Mouse (Mus musculus): ENCODE data around the gene Cldn19.

Gene Cldn19

GRCm38 (mm10) chr4:119255351-119255750, at the start of gene Cldn19:
Cldn19 (plus strand) TSS chr4:119255414.
- no peak for DNase-seq

GRCm38 (mm10) chr4:119216667-119217066, 38.5 kb upstream of the Cldn19 start:
- no peak for DNase-seq

- DNase-seq, result no peak
Observed at GRCm38 (mm10) chr4:119218169-119218568, 37.0 kb upstream of the Cldn19 start, which contains the start of gene Tmem269. Tmem269 (minus strand) TSS chr4:119218217.

- no peak for DNase-seq
Observed at GRCm38 (mm10) chr4:119223696-119224095, 31.5 kb upstream of the Cldn19 start.

GRCm38 (mm10) chr4:119224534-119224933, 30.7 kb upstream of the Cldn19 start:
- no peak for DNase-seq

- no peak for DNase-seq
Observed at GRCm38 (mm10) chr4:119225719-119226118, 29.5 kb upstream of the Cldn19 start.

GRCm38 (mm10) chr4:119226751-119227150, 28.5 kb upstream of the Cldn19 start:
- DNase-seq, result no peak

- DNase-seq, result peak; percentile 100
Observed at GRCm38 (mm10) chr4:119232410-119233255, 22.6 kb upstream of the Cldn19 start, which contains the start of the genes AU022252 and P3h1. AU022252 (minus strand) TSS chr4:119232712. P3h1 (plus strand) TSS chr4:119232915.

- DNase-seq, result peak; percentile 62
Observed at GRCm38 (mm10) chr4:119233256-119233901, 21.8 kb upstream of the Cldn19 start.

- DNase-seq, result no peak
Observed at GRCm38 (mm10) chr4:119234348-119234747, 20.9 kb upstream of the Cldn19 start.

- no peak for DNase-seq
Observed at GRCm38 (mm10) chr4:119238661-119239060, 16.6 kb upstream of the Cldn19 start.

- DNase-seq, result peak; percentile 63
Observed at GRCm38 (mm10) chr4:119239181-119239682, 16.0 kb upstream of the Cldn19 start.

- no peak for DNase-seq
Observed at GRCm38 (mm10) chr4:119241664-119242063, 13.6 kb upstream of the Cldn19 start.

GRCm38 (mm10) chr4:119242571-119242970, 12.6 kb upstream of the Cldn19 start:
- DNase-seq, result no peak

GRCm38 (mm10) chr4:119244468-119245240, 10.6 kb upstream of the Cldn19 start:
- DNase-seq, result no peak

- no peak for DNase-seq
Observed at GRCm38 (mm10) chr4:119245556-119245955, 9.7 kb upstream of the Cldn19 start.

GRCm38 (mm10) chr4:119245961-119246360, 9.3 kb upstream of the Cldn19 start:
- DNase-seq, result no peak

- no peak for DNase-seq
Observed at GRCm38 (mm10) chr4:119246688-119247225, 8.5 kb upstream of the Cldn19 start.

GRCm38 (mm10) chr4:119247462-119248235, 7.6 kb upstream of the Cldn19 start:
- DNase-seq, result no peak

GRCm38 (mm10) chr4:119248407-119248965, 6.7 kb upstream of the Cldn19 start:
- DNase-seq, result no peak

- DNase-seq, result no peak
Observed at GRCm38 (mm10) chr4:119252025-119252808, 3.0 kb upstream of the Cldn19 start.
